Mouse (Mus musculus): ENCODE measurements around the gene Wdr78. TPM values are rescaled to one million over a fixed set of nuclear protein-coding genes. Genes with fewer than 3 reads are reported as not detected.
A peak's percentile ranks its signal among the peaks of the same experiment; 100 is the strongest.

Wdr78 gene
- polyA plus RNA-seq, 1 experiment from 2014 or later, result 2.0 TPM

DNA sequence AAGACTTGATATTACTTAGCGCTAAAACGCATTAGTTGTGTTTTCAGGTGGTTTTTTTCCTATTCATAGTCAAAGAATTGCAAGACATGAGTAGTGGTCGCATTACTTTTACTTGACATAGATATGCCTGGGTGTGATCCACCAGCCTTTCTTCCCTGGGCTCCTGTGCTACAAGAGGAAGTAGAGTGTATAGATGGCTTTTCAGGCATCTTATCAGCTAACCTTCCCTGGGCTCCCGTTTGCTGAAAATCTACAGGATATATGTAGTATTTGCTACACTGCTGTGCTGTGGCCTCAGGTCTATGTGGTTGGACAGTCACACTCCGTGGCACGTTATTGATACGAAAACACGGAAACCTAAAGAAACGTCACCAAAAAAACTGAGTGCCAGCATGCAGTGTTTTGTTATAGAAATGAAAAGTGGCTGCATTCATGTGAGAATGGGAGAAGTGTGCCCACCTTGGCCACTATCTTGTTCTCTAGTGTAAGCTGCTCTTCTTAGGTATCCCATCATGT, 6.6 kb upstream of the Wdr78 start:
- Histone ChIP-seq H3K9me3 (ENCODE audit: control insufficient read depth, low read length) (no peaks in the 10 kb centered on the region), H3K4me3 (ENCODE audit: low read depth, low read length) (peak overlapping the region; percentile 82), H3K4me1 (replicated peaks; ENCODE audit: control insufficient read depth, insufficient read depth, low read length) (peaks cover 22% of the 10 kb centered on the region), H3K36me3 (ENCODE audit: control insufficient read depth, insufficient read depth, low read length) (no peaks in the 10 kb centered on the region; the same call in 1 of the 2 replicates), H3K9ac (ENCODE audit: low read depth, low read length) (peak overlapping the region; percentile 46), H3K27me3 (replicated peaks; ENCODE audit: control insufficient read depth, insufficient read depth, low read length) (no peaks in the 10 kb centered on the region), H3K4me2 (peak overlapping the region; percentile 74), H3K27ac (ENCODE audit: low read depth, low read length) (peak overlapping the region; percentile 62)
- no peak; the same call in 1 of the 2 replicates for ATAC-seq (replicated peaks; ENCODE audit: low FRiP score)
- no peak for DNase-seq (ENCODE audit: low spot score)
- WGBS, result 58% methylated on average over 9 of the region's 9 CpGs

DNA sequence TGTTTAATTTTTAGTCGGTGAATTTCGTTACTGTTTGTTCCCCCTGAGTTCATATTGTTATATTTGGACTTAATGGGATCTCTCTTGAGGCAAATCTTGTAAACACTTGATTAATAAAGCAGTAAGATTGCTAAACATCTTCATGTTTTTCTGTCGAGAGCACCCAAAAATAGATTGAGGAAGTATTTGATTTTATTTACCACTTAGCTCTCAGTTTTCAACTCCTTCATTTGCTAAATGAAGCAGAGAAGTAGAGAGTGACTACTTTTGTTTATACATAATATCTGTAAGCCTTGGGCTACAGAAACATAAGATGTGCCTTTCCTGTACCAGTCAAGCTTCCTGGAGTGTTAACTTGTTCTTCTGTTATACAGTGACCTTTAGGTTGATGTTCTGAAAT, 6.0 kb upstream of the Wdr78 start:
- Histone ChIP-seq H3K36me3 (ENCODE audit: control insufficient read depth, insufficient read depth, low read length) (no peaks in the 10 kb centered on the region; the same call in 1 of the 2 replicates), H3K9ac (ENCODE audit: low read depth, low read length) (peak overlapping the region; percentile 99), H3K4me3 (ENCODE audit: low read depth, low read length) (peak overlapping the region; percentile 82), H3K4me2 (peak overlapping the region; percentile 74), H3K27me3 (replicated peaks; ENCODE audit: control insufficient read depth, insufficient read depth, low read length) (no peaks in the 10 kb centered on the region), H3K4me1 (replicated peaks; ENCODE audit: control insufficient read depth, insufficient read depth, low read length) (peaks cover 24% of the 10 kb centered on the region), H3K9me3 (ENCODE audit: control insufficient read depth, low read length) (no peaks in the 10 kb centered on the region), H3K27ac (ENCODE audit: low read depth, low read length) (peak overlapping the region; percentile 97)
- ATAC-seq (replicated peaks; ENCODE audit: low FRiP score) (no peak), DNase-seq (ENCODE audit: low spot score) (no peak)
- 30% methylated on average over 3 of the region's 3 CpGs for WGBS

DNA sequence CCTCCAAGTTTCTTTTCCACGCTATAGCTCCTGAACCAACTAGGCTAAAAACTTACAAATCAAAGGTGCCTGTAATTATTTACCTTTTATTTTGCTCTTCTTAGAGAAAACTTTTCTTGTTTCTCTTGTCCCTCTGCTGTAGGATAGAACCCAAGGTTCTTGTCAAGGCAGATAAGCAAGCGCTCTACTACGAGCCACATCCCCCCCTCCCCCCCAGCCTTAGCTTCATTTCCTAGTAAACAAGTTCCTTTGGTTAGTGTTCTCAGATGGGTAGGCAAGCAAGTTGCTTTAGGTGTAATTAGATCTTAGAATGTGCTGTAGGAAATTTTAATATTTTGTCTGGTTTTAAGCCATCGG, 5.7 kb upstream of the Wdr78 start:
- H3K4me3 ChIP-seq (ENCODE audit: low read depth, low read length), result peak overlapping the region; percentile 82
- no peaks in the 10 kb centered on the region for H3K9me3 ChIP-seq (ENCODE audit: control insufficient read depth, low read length)
- H3K27ac ChIP-seq (ENCODE audit: low read depth, low read length), result peak overlapping the region; percentile 97
- H3K27me3 ChIP-seq (replicated peaks; ENCODE audit: control insufficient read depth, insufficient read depth, low read length), result no peaks in the 10 kb centered on the region
- H3K4me1 ChIP-seq (replicated peaks; ENCODE audit: control insufficient read depth, insufficient read depth, low read length), result peaks cover 26% of the 10 kb centered on the region
- peak overlapping the region; percentile 99 for H3K9ac ChIP-seq (ENCODE audit: low read depth, low read length)
- WGBS, result 10% methylated on average over 4 of the region's 4 CpGs
- peak overlapping the region; percentile 74 for H3K4me2 ChIP-seq
- ATAC-seq (replicated peaks; ENCODE audit: low FRiP score) (peak; percentile 69), DNase-seq (ENCODE audit: low spot score) (no peak)
- H3K36me3 ChIP-seq (ENCODE audit: control insufficient read depth, insufficient read depth, low read length), result no peaks in the 10 kb centered on the region; the same call in 1 of the 2 replicates

DNA sequence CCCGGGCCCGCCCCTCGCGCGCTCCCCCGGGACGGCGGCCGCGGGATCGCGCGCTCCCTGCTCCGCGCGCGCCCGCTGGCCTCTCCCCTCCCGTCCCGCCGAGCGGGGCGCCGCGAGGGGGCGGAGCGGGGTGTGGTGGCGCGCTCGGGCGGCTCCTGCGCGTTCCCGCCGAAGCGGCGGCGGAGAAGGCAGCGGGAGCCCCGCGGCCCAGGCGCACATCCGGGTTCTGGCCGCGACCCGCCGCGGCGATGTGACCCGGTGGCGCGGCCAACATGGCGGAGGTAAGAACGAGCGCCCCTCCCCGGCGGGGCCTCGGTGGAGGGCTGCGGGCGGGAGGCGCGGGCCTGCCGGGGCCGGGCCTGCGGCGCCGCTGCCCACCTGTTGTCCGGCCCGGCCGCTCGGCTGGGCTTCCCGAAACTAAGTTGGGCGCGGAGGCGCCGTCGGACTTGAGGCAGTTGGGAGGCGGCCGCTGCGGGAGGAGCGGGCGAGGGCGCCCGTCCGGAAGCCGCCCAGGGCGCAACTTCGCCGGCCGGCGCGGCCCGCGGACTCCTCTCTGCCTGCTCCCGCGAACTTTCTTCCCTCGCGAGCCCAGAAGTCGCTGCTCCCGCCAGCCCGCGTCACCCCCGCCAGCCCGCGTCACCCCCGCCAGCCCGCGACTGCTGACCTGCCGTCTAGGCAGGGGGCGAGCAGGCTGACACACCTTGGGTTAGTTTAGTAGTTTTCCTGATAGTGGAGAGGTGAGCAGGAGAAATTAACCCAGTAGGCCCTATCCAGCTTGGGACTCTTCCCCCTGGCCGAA, 5.1 kb upstream of the Wdr78 start:
- Histone ChIP-seq H3K4me3 (ENCODE audit: low read depth, low read length) (peak overlapping the region; percentile 82), H3K9me3 (ENCODE audit: control insufficient read depth, low read length) (no peaks in the 10 kb centered on the region), H3K36me3 (ENCODE audit: control insufficient read depth, insufficient read depth, low read length) (no peaks in the 10 kb centered on the region; the same call in 1 of the 2 replicates), H3K4me1 (replicated peaks; ENCODE audit: control insufficient read depth, insufficient read depth, low read length) (peaks cover 26% of the 10 kb centered on the region), H3K27me3 (replicated peaks; ENCODE audit: control insufficient read depth, insufficient read depth, low read length) (no peaks in the 10 kb centered on the region), H3K9ac (ENCODE audit: low read depth, low read length) (peak overlapping the region; percentile 99), H3K4me2 (peak overlapping the region; percentile 74), H3K27ac (ENCODE audit: low read depth, low read length) (peak overlapping the region; percentile 97)
- ATAC-seq (replicated peaks; ENCODE audit: low FRiP score), result peak; percentile 63
- under 1% methylated on average over 92 of the region's 111 CpGs for WGBS
- DNase-seq (ENCODE audit: low spot score), result peak; percentile 80

DNA sequence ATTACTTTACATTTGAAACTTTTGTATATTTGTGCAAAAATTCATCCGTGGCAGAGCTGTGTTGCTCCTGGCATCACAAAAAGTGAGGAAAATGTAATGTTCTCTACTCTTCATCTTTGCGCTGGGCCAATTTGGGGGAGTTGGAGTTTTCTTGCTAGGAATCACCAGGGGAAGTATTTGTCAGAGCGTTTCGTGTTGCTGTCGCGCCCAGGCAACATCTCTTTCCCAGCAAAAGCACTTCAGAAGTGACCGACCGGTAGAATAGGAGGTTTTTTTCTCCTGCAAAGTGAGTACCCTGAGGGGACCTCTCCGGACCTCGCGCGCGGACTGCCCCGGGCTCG, 4.5 kb upstream of the Wdr78 start:
- peak; percentile 73 for DNase-seq (ENCODE audit: low spot score)

DNA sequence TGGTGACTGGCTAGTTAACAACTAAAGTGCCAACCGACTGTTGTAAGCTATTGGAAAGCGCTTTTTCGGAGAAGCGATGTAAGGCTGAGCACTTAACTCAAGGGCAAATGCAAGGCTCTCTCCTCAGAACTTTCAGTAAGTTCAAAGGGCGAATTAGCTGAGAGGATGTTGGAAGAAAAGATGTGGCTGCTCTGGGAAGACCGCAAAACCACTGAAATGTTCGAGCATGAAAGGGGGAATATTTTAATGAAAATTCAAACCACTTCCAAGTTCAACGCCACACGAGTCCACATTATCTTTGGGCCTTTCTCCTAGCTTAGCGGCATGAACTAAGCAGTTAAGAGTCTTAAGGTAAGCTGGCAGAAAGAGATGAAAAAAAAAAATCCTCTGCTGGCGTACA, 953 bp downstream of the Wdr78 start:
- DNase-seq (ENCODE audit: low spot score), result no peak
- peak overlapping the region; percentile 89 for H3K4me3 ChIP-seq (ENCODE audit: low read depth, low read length)
- peak overlapping the region; percentile 91 for H3K9ac ChIP-seq (ENCODE audit: low read depth, low read length)
- H3K36me3 ChIP-seq (ENCODE audit: control insufficient read depth, insufficient read depth, low read length), result no peaks in the 10 kb centered on the region; the same call in 1 of the 2 replicates
- no peaks in the 10 kb centered on the region for H3K9me3 ChIP-seq (ENCODE audit: control insufficient read depth, low read length)
- peak overlapping the region; percentile 84 for H3K4me2 ChIP-seq
- no peak overlapping the region for H3K27ac ChIP-seq (ENCODE audit: low read depth, low read length)
- H3K4me1 ChIP-seq (replicated peaks; ENCODE audit: control insufficient read depth, insufficient read depth, low read length), result peaks cover 8% of the 10 kb centered on the region
- 11% methylated on average over 11 of the region's 11 CpGs for WGBS
- H3K27me3 ChIP-seq (replicated peaks; ENCODE audit: control insufficient read depth, insufficient read depth, low read length), result no peaks in the 10 kb centered on the region
- ATAC-seq (replicated peaks; ENCODE audit: low FRiP score), result no peak

More for the DNA sequence above, 4.5 kb upstream of the Wdr78 start:
- ATAC-seq (replicated peaks; ENCODE audit: low FRiP score), result no peak
- WGBS, result 1% methylated on average over 15 of the region's 15 CpGs
- Histone ChIP-seq H3K4me1 (replicated peaks; ENCODE audit: control insufficient read depth, insufficient read depth, low read length) (peaks cover 26% of the 10 kb centered on the region), H3K36me3 (ENCODE audit: control insufficient read depth, insufficient read depth, low read length) (no peaks in the 10 kb centered on the region; the same call in 1 of the 2 replicates), H3K9ac (ENCODE audit: low read depth, low read length) (peak overlapping the region; percentile 99), H3K4me2 (peak overlapping the region; percentile 74), H3K9me3 (ENCODE audit: control insufficient read depth, low read length) (no peaks in the 10 kb centered on the region), H3K4me3 (ENCODE audit: low read depth, low read length) (peak overlapping the region; percentile 82), H3K27ac (ENCODE audit: low read depth, low read length) (peak overlapping the region; percentile 97), H3K27me3 (replicated peaks; ENCODE audit: control insufficient read depth, insufficient read depth, low read length) (no peaks in the 10 kb centered on the region)

DNA sequence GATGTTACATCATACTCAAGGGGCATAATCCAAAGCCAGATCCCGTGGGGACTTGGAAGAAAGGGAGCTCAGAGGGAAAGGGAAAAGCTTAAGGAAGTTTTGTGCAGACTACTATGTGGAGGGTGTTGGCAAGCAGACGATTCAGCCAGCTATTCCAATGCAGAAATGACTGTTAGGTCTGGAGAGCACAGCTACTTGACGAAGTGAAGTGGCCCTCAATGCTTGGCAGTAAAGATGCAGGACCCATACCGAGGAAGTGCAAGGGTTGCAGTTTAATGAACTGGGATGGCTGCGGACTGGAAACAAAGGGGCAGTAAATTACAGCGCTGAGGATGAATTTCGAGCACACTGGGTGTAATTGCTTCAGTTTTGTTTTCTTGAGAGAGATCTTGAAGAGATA, 1.7 kb downstream of the Wdr78 start:
- no peak for DNase-seq (ENCODE audit: low spot score)
- Histone ChIP-seq H3K4me1 (replicated peaks; ENCODE audit: control insufficient read depth, insufficient read depth, low read length) (peaks cover 8% of the 10 kb centered on the region), H3K4me2 (peak overlapping the region; percentile 84), H3K4me3 (ENCODE audit: low read depth, low read length) (peak overlapping the region; percentile 89; the same call in 1 of the 2 replicates), H3K27ac (ENCODE audit: low read depth, low read length) (no peak overlapping the region), H3K36me3 (ENCODE audit: control insufficient read depth, insufficient read depth, low read length) (no peaks in the 10 kb centered on the region; the same call in 1 of the 2 replicates), H3K9ac (ENCODE audit: low read depth, low read length) (no peak overlapping the region), H3K9me3 (ENCODE audit: control insufficient read depth, low read length) (no peaks in the 10 kb centered on the region), H3K27me3 (replicated peaks; ENCODE audit: control insufficient read depth, insufficient read depth, low read length) (no peaks in the 10 kb centered on the region)
- WGBS, result 69% methylated on average over 7 of the region's 7 CpGs
- no peak for ATAC-seq (replicated peaks; ENCODE audit: low FRiP score)

DNA sequence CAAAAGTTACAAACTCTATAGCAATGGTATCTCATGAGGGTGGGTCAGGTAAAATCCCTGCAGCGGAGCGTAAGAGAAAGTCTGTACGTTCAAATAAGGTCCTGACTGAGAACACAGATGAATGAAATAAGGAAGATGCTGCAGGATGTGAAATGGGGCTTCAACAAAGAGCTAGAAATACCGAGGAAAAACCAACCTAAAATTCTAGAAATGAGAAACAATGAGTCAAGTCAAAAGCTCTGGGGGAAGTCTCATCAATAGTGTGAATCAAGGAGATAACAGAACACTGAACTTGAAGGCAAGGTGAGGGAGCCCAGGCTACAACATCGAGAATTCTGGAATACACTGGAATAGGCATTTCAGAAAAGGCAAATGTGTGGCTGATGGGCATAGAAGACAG, 15.8 kb downstream of the Wdr78 start:
- no peaks in the 10 kb centered on the region for H3K4me1 ChIP-seq (replicated peaks; ENCODE audit: control insufficient read depth, insufficient read depth, low read length)
- WGBS, result 81% methylated on average over 5 of the region's 5 CpGs
- no peaks in the 10 kb centered on the region for H3K27me3 ChIP-seq (replicated peaks; ENCODE audit: control insufficient read depth, insufficient read depth, low read length)

DNA sequence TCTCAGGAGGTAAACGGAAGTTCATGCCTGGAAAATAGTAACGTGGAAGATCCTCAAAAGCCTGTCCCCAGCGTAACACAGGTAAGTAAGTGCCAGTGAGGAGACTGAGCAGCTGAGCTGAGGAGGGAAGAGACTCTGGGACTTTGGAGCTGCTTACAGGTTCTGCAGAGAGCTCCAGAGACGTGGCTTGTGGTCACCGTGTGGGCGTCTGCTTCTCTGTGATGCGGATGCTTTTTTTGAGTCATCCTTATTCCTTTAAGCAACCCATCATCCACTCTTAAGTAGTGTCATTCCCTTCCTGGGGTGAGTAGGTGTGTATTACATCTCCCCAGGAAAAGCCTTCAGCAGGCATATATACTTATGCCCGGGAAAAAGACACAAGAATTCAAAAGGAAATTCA, 18.4 kb downstream of the Wdr78 start:
- Histone ChIP-seq H3K4me2 (no peak overlapping the region), H3K9ac (ENCODE audit: low read depth, low read length) (no peak overlapping the region), H3K9me3 (ENCODE audit: control insufficient read depth, low read length) (no peaks in the 10 kb centered on the region), H3K36me3 (ENCODE audit: control insufficient read depth, insufficient read depth, low read length) (no peaks in the 10 kb centered on the region), H3K4me3 (ENCODE audit: low read depth, low read length) (no peak overlapping the region), H3K4me1 (replicated peaks; ENCODE audit: control insufficient read depth, insufficient read depth, low read length) (no peaks in the 10 kb centered on the region), H3K27ac (ENCODE audit: low read depth, low read length) (no peak overlapping the region), H3K27me3 (replicated peaks; ENCODE audit: control insufficient read depth, insufficient read depth, low read length) (no peaks in the 10 kb centered on the region)
- 88% methylated on average over 8 of the region's 8 CpGs for WGBS
- DNase-seq (ENCODE audit: low spot score) (no peak), ATAC-seq (replicated peaks; ENCODE audit: low FRiP score) (no peak)

More for the DNA sequence above, 15.8 kb downstream of the Wdr78 start:
- DNase-seq (ENCODE audit: low spot score) (no peak), ATAC-seq (replicated peaks; ENCODE audit: low FRiP score) (no peak)
- H3K4me3 ChIP-seq (ENCODE audit: low read depth, low read length), result no peak overlapping the region
- H3K36me3 ChIP-seq (ENCODE audit: control insufficient read depth, insufficient read depth, low read length), result no peaks in the 10 kb centered on the region
- H3K4me2 ChIP-seq, result no peak overlapping the region
- no peaks in the 10 kb centered on the region for H3K9me3 ChIP-seq (ENCODE audit: control insufficient read depth, low read length)
- H3K27ac ChIP-seq (ENCODE audit: low read depth, low read length), result no peak overlapping the region
- H3K9ac ChIP-seq (ENCODE audit: low read depth, low read length), result no peak overlapping the region
